In genomic region chr5:68122883-68123282, GRCm38 (mm10) we compare ENCODE assay signal across 24 mouse cellular contexts.
DNase-seq lines count a peak whose midpoint lies in the region; ATAC-seq and TF ChIP-seq lines count a peak whose summit lies in the region.
"Had no signal": no experiment of that assay in that cellular context is flagged by ENCODE, and none has a peak within 500 bp of the region (broad histone marks: within the 10 kb centered on the region; RNA-seq: fewer than 3 reads in every experiment).

No protein-coding gene starts in this region.

- H3K4me1 ChIP-seq in kidney, adult 2 months (ENCODE audit: control insufficient read depth, insufficient read depth, low read length) = no peaks in the 10 kb centered on the region
- no peaks in the 10 kb centered on the region for H3K4me1 ChIP-seq in kidney, embryonic 16.5 days (ENCODE audit: insufficient read depth, low read length)
- no peaks in the 10 kb centered on the region for H3K4me1 ChIP-seq in kidney, embryonic 15.5 days
- H3K4me1 ChIP-seq: embryonic facial prominence, embryonic 10.5 days; embryonic facial prominence, embryonic 12.5 days; forebrain, embryonic 13.5 days; forebrain, embryonic 15.5 days had no signal

- H3K4me3 ChIP-seq in kidney, adult 2 months (ENCODE audit: insufficient read depth, low read depth, low read length) = no peak overlapping the region
- no peak overlapping the region for H3K4me3 ChIP-seq in kidney, embryonic 16.5 days (ENCODE audit: low read length)
- no peak overlapping the region for H3K4me3 ChIP-seq in kidney, embryonic 15.5 days (replicated peaks)
- H3K4me3 ChIP-seq: embryonic facial prominence, embryonic 10.5 days; embryonic facial prominence, embryonic 12.5 days; forebrain, embryonic 13.5 days; forebrain, embryonic 15.5 days had no signal

- no peak overlapping the region for H3K27ac ChIP-seq in kidney, adult 2 months (ENCODE audit: insufficient read depth, low read depth, low read length)
- no peak overlapping the region for H3K27ac ChIP-seq in kidney, embryonic 16.5 days (ENCODE audit: low read length)
- no peak overlapping the region for H3K27ac ChIP-seq in kidney, embryonic 15.5 days
- H3K27ac ChIP-seq: embryonic facial prominence, embryonic 10.5 days; embryonic facial prominence, embryonic 12.5 days; forebrain, embryonic 13.5 days; forebrain, embryonic 15.5 days had no signal

- H3K27me3 ChIP-seq in kidney, adult 2 months (replicated peaks; ENCODE audit: control insufficient read depth, insufficient read depth, low read length) = no peaks in the 10 kb centered on the region
- H3K27me3 ChIP-seq in kidney, embryonic 16.5 days (ENCODE audit: insufficient read depth, low read length) = no peaks in the 10 kb centered on the region
- no peaks in the 10 kb centered on the region for H3K27me3 ChIP-seq in kidney, embryonic 15.5 days
- H3K27me3 ChIP-seq: CH12.LX; embryonic facial prominence, embryonic 12.5 days; forebrain, embryonic 13.5 days; forebrain, embryonic 15.5 days had no signal

- no peaks in the 10 kb centered on the region for H3K36me3 ChIP-seq in kidney, adult 2 months (ENCODE audit: control insufficient read depth, insufficient read depth, low read length)
- H3K36me3 ChIP-seq in kidney, embryonic 16.5 days (ENCODE audit: insufficient read depth, low read length) = no peaks in the 10 kb centered on the region
- no peaks in the 10 kb centered on the region for H3K36me3 ChIP-seq in kidney, embryonic 15.5 days
- H3K36me3 ChIP-seq: embryonic facial prominence, embryonic 10.5 days; embryonic facial prominence, embryonic 12.5 days; forebrain, embryonic 15.5 days; G1E had no signal

- 25% methylated on average over 3 of the region's 3 CpGs for WGBS in kidney, adult 2 months
- WGBS in kidney, embryonic 16.5 days = 34% methylated on average over 3 of the region's 3 CpGs
- WGBS in kidney, embryonic 15.5 days = 34% methylated on average over 3 of the region's 3 CpGs

- H3K9me3 ChIP-seq in kidney, embryonic 16.5 days (ENCODE audit: low read length) = no peaks in the 10 kb centered on the region
- H3K9me3 ChIP-seq in kidney, embryonic 15.5 days (replicated peaks) = no peaks in the 10 kb centered on the region
- H3K9me3 ChIP-seq: embryonic facial prominence, embryonic 10.5 days; embryonic facial prominence, embryonic 12.5 days; forebrain, embryonic 13.5 days; forebrain, embryonic 15.5 days; G1E had no signal

- no peak for TF ChIP-seq CTCF in kidney, adult 2 months (conservative IDR thresholded peaks at IDR 0.05; ENCODE audit: insufficient read depth, insufficient read length, low read depth, low read length)

- no peak overlapping the region for H3K4me2 ChIP-seq in kidney, embryonic 16.5 days (replicated peaks; ENCODE audit: low read depth, low read length)
- no peak overlapping the region for H3K4me2 ChIP-seq in kidney, embryonic 15.5 days
- H3K4me2 ChIP-seq: embryonic facial prominence, embryonic 12.5 days; forebrain, embryonic 13.5 days; forebrain, embryonic 15.5 days had no signal

- TF ChIP-seq POLR2A in kidney, adult 2 months (IDR thresholded peaks at IDR 0.05; ENCODE audit: low read depth, low read length) = no peak

- DNase-seq in kidney, adult 2 months = peak; percentile 1
- DNase-seq in kidney, adult 18-20 months = no peak
- peak; percentile 4 to 21 for DNase-seq in kidney, postnatal 4 days
- no peak for DNase-seq in kidney, adult 11 months
- DNase-seq: adrenal gland, adult 8-10 months; adrenal gland, postnatal 14 days; adrenal gland, postnatal 36 days; B cell, adult 2 months; cerebellum, adult 11-12 months; cerebellum, adult 2 months; cerebellum, adult 9-10 months; cerebellum, postnatal 10 days; cerebellum, postnatal 25 days had no signal

- no peak for ATAC-seq in kidney, embryonic 16.5 days (ENCODE audit: low FRiP score, low TSS enrichment)
- ATAC-seq in kidney, embryonic 15.5 days (replicated peaks; ENCODE audit: low FRiP score) = peak; percentile 82
- ATAC-seq: activated CD4-positive, CD25-positive, alpha-beta regulatory T cell, adult 4 months; CD4-positive, CD25-positive, alpha-beta regulatory T cell, adult 4 months; forebrain, embryonic 13.5 days; forebrain, embryonic 15.5 days; Patski had no signal

- no peak overlapping the region for H3K9ac ChIP-seq in kidney, embryonic 16.5 days (replicated peaks; ENCODE audit: low read length)
- H3K9ac ChIP-seq in kidney, embryonic 15.5 days = no peak overlapping the region
- H3K9ac ChIP-seq: embryonic facial prominence, embryonic 12.5 days; forebrain, embryonic 13.5 days; forebrain, embryonic 15.5 days had no signal

Comparison
In these comparisons a context has a peak if more than half of its experiments do, and no peak if none do; other contexts are left out.
1. DNase-seq: peak in kidney, adult 2 months (single experiment) and kidney, postnatal 4 days (2 of 2); none in kidney, adult 18-20 months (single experiment) and kidney, adult 11 months (single experiment).